Mouse (Mus musculus): ENCODE results near the gene Gpr37l1. TPM values are rescaled to one million over a fixed set of nuclear protein-coding genes. Genes with fewer than 3 reads are reported as not detected.

Gpr37l1 gene
- polyA plus RNA-seq, 1 experiment from 2014 or later, result not detected

DNA sequence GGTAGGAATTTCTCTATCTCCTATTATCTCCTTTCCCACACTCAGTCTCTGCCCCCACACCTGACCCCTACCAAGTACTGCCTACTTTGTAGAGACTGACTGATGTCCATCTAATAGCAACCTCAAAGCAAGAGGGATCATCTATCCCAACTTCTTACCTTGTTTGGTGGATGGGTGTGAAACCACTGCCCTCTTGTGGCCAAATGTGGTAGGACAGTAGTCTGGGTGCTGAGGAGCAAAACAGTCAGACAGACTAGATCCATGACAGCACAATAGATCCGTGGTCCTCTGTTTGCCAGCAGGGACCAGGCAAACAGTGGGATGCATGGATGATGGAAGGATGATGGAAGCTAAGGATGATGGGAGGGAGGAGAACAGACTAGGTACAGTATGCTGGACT is 31.0 kb downstream of the Gpr37l1 start:
- no peak overlapping the region for H3K27ac ChIP-seq (ENCODE audit: low read depth)
- DNase-seq (peak; percentile 88), ATAC-seq (no peak)
- 3% methylated on average over 1 of the region's 1 CpGs for WGBS (ENCODE audit: insufficient replicate concordance)
- 0 out of 2 replicates have a peak, but pooled peaks cover 4% of the 10 kb centered on the region for H3K36me3 ChIP-seq (replicated peaks; ENCODE audit: insufficient read depth, low read length)
- H3K9ac ChIP-seq (replicated peaks), result no peak overlapping the region
- H3K4me2 ChIP-seq (ENCODE audit: low read depth, low read length), result no peak overlapping the region
- no peaks in the 10 kb centered on the region for H3K27me3 ChIP-seq (ENCODE audit: insufficient read depth, low read length)
- H3K4me1 ChIP-seq (ENCODE audit: insufficient read depth), result peaks cover 26% of the 10 kb centered on the region
- H3K9me3 ChIP-seq (ENCODE audit: low read length), result no peaks in the 10 kb centered on the region
- no peak overlapping the region for H3K4me3 ChIP-seq (ENCODE audit: low read depth, low read length)
- peak; percentile 99 for TF ChIP-seq CTCF (IDR thresholded peaks at IDR 0.05; ENCODE audit: low read depth)
- TF ChIP-seq EP300 (IDR thresholded peaks at IDR 0.05; ENCODE audit: low read depth), result no peak

DNA sequence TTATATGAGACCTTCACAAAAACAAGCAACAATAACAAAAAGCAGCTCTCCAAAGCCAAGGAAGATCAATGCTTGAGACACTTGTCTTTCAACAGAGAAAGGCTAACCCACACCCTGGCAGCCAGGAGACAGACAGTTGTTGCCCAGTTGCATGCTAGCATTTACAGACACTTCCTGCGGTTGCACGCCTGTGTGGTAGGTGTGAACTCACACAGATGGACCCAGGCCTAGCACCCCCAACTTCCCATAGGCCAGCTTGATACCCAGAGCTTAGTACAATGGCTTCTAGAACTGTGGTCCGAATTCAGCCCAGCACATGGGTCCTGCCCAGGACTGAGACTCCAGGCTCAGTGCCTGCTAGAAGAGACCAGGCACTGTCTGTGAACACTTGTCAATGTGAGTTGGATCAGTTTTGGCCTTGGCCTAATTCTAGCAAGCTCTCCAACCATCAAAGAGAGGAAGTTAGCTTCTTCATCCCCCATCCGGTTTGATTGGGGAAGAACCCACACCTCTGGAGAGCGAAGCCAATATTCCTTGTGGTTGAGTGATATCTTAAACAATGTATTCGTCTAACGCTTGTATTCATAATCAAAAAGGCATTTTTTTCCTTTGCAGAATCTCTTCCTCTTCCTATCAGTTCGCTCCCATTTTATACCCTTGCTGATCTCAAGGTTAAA is 32.2 kb downstream of the Gpr37l1 start:
- Histone ChIP-seq H3K36me3 (replicated peaks; ENCODE audit: insufficient read depth, low read length) (0 out of 2 replicates have a peak, but pooled peaks cover 4% of the 10 kb centered on the region), H3K4me3 (ENCODE audit: low read depth, low read length) (no peak overlapping the region), H3K27ac (ENCODE audit: low read depth) (no peak overlapping the region), H3K9me3 (ENCODE audit: low read length) (no peaks in the 10 kb centered on the region), H3K27me3 (ENCODE audit: insufficient read depth, low read length) (no peaks in the 10 kb centered on the region), H3K4me1 (ENCODE audit: insufficient read depth) (peaks cover 35% of the 10 kb centered on the region), H3K4me2 (ENCODE audit: low read depth, low read length) (peak overlapping the region; percentile 63; the same call in 1 of the 2 replicates), H3K9ac (replicated peaks) (no peak overlapping the region)
- DNase-seq, result no peak
- ATAC-seq, result no peak
- 54% methylated on average over 8 of the region's 8 CpGs for WGBS (ENCODE audit: insufficient replicate concordance)
- no peak for TF ChIP-seq CTCF (IDR thresholded peaks at IDR 0.05; ENCODE audit: low read depth)
- TF ChIP-seq EP300 (IDR thresholded peaks at IDR 0.05; ENCODE audit: low read depth), result no peak

DNA sequence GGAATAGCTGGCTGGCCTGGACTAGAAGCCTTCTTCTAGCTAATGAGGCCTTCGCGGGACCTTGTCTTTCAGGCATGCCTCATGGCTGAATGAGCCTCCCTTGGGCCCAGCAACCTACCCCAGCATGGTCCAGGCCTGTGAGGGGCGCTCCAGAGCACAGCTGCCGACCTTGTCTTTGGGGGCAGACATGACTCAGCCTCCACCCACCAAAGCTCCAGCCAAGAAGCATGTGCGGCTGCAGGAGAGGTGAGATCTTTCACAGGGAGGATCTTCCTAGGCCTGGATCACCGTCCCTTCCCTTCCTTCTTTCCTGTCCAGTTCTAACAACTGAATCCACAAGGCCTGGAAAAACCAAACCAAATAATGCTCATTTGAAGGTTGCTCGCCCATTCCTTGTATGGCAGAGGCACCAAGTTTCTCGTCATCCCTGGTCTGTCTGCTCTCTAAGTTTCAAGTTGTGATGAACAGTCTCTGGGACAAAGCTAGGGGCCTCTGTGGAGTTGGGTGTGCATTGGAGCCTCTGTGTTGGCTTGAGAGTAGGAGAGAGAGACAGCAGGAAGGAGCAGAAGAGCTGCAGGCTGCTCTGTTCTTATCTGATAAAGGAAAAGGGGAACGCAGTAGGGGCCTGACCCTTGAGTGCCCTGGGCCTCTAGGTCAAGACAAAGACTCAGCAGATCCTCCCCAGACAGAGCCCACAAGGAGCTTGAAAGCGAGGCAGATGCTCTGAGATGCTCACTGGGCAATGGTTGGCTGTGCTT is 33.6 kb downstream of the Gpr37l1 start:
- Histone ChIP-seq H3K4me1 (ENCODE audit: insufficient read depth) (peaks cover 39% of the 10 kb centered on the region), H3K36me3 (replicated peaks; ENCODE audit: insufficient read depth, low read length) (0 out of 2 replicates have a peak, but pooled peaks cover 3% of the 10 kb centered on the region), H3K9ac (replicated peaks) (peak overlapping the region; percentile 45), H3K27ac (ENCODE audit: low read depth) (peak overlapping the region; percentile 86), H3K4me2 (ENCODE audit: low read depth, low read length) (peak overlapping the region; percentile 63), H3K27me3 (ENCODE audit: insufficient read depth, low read length) (no peaks in the 10 kb centered on the region), H3K9me3 (ENCODE audit: low read length) (no peaks in the 10 kb centered on the region), H3K4me3 (ENCODE audit: low read depth, low read length) (peak overlapping the region; percentile 39)
- no peak for DNase-seq
- TF ChIP-seq EP300 (IDR thresholded peaks at IDR 0.05; ENCODE audit: low read depth) (no peak), CTCF (IDR thresholded peaks at IDR 0.05; ENCODE audit: low read depth) (peak; percentile 39)
- WGBS (ENCODE audit: insufficient replicate concordance), result 33% methylated on average over 10 of the region's 10 CpGs
- 0 out of 2 replicates have a peak, but pooled peaks have one; percentile 14 for ATAC-seq

DNA sequence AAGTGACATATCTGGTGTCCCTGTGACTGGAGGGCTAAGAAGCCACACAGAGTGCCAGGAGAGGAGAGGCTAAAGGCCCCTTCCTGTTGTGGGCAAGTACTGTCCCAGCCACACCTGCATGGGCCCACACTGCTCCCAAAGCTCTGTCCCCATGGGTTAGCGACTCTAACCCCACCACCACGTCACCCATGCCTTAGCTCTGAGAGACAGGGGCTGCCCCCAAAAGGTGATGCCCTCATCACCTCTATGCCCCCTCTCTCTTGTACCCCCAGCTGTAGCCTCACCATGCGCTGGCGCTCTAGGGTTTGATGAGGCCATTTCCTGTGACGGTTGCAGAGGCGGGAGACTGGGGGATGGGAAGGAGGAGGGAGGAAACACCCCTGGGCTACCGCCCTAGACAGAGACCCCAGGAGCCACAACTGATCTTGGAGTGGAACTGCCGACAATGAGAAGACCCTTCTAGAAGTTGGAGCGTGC is 34.5 kb downstream of the Gpr37l1 start:
- H3K4me2 ChIP-seq (ENCODE audit: low read depth, low read length), result peak overlapping the region; percentile 63
- TF ChIP-seq CTCF (IDR thresholded peaks at IDR 0.05; ENCODE audit: low read depth), result no peak
- TF ChIP-seq EP300 (IDR thresholded peaks at IDR 0.05; ENCODE audit: low read depth), result no peak
- no peaks in the 10 kb centered on the region for H3K9me3 ChIP-seq (ENCODE audit: low read length)
- 0 out of 2 replicates have a peak, but pooled peaks cover 3% of the 10 kb centered on the region for H3K36me3 ChIP-seq (replicated peaks; ENCODE audit: insufficient read depth, low read length)
- DNase-seq (peak; percentile 49), ATAC-seq (peak; percentile 46)
- 35% methylated on average over 9 of the region's 9 CpGs for WGBS (ENCODE audit: insufficient replicate concordance)
- H3K4me3 ChIP-seq (ENCODE audit: low read depth, low read length), result peak overlapping the region; percentile 39
- peak overlapping the region; percentile 45 for H3K9ac ChIP-seq (replicated peaks)
- H3K4me1 ChIP-seq (ENCODE audit: insufficient read depth), result peaks cover 39% of the 10 kb centered on the region
- H3K27ac ChIP-seq (ENCODE audit: low read depth), result peak overlapping the region; percentile 86
- H3K27me3 ChIP-seq (ENCODE audit: insufficient read depth, low read length), result no peaks in the 10 kb centered on the region

DNA sequence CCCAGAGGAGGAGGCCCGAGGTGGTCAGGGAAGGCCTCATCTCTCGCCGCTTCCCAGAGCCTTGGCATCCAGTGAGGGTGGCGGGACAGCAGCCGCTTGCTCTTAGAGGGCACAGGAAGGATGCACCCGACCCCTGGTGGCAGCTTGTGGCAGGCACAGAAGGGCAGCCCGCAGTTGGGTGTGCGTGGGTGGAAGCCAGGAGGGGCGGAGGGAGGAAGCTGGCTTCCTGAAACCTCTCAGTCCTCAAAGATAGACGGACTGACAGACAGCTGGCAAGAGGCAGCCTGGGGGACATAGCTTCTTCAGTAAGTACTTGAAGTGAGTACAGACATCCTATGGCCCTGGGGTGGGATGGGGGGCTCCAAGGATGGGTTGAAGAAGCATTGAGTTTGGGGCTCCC is 35.0 kb downstream of the Gpr37l1 start, which contains the start of gene Ptpn7:
Gene Ptpn7, plus strand, starts transcription at position 228 of the 400 bp plus-strand sequence.
- TF ChIP-seq CTCF (IDR thresholded peaks at IDR 0.05; ENCODE audit: low read depth), result peak; percentile 93
- TF ChIP-seq EP300 (IDR thresholded peaks at IDR 0.05; ENCODE audit: low read depth), result no peak
- DNase-seq, result peak; percentile 87
- Histone ChIP-seq H3K4me2 (ENCODE audit: low read depth, low read length) (peak within 1 kb of the TSS; percentile 63), H3K4me3 (ENCODE audit: low read depth, low read length) (peak within 1 kb of the TSS; percentile 39), H3K9me3 (ENCODE audit: low read length) (no peaks in the 10 kb centered on the region), H3K27ac (ENCODE audit: low read depth) (peak within 1 kb of the TSS; percentile 86), H3K9ac (replicated peaks) (peak within 1 kb of the TSS; percentile 48), H3K4me1 (ENCODE audit: insufficient read depth) (peaks cover 39% of the 10 kb centered on the region), H3K36me3 (replicated peaks; ENCODE audit: insufficient read depth, low read length) (0 out of 2 replicates have a peak, but pooled peaks cover 2% of the 10 kb centered on the region), H3K27me3 (ENCODE audit: insufficient read depth, low read length) (no peaks in the 10 kb centered on the region)
- ATAC-seq, result peak; percentile 80
- WGBS (ENCODE audit: insufficient replicate concordance), result 12% methylated on average over 10 of the region's 10 CpGs

DNA sequence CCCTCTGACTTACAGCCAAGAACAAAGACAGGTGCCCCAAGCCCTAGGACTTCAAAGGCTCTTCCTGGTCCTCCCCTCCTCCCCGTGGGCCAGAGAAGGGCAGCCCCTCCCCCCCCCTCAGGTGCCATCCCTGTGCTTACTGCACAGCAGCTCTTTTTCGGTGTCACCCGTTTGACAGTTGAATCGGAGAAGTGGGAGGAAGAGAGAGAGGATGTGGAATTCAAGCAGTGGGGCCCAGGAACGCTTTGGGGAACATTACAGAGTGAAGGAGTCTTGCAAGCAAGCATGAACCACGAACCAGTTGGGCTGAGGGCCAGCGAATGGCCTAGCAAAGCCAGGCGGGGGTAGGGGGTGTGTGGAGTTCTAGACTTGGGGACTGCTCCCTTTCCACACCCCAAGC is 35.9 kb downstream of the Gpr37l1 start:
- Histone ChIP-seq H3K9me3 (ENCODE audit: low read length) (no peaks in the 10 kb centered on the region), H3K27ac (ENCODE audit: low read depth) (peak overlapping the region; percentile 86), H3K4me3 (ENCODE audit: low read depth, low read length) (peak overlapping the region; percentile 22), H3K27me3 (ENCODE audit: insufficient read depth, low read length) (no peaks in the 10 kb centered on the region), H3K4me2 (ENCODE audit: low read depth, low read length) (peak overlapping the region; percentile 63), H3K36me3 (replicated peaks; ENCODE audit: insufficient read depth, low read length) (no peaks in the 10 kb centered on the region), H3K4me1 (ENCODE audit: insufficient read depth) (peaks cover 39% of the 10 kb centered on the region), H3K9ac (replicated peaks) (peak overlapping the region; percentile 48)
- ATAC-seq (no peak), DNase-seq (no peak)
- 19% methylated on average over 8 of the region's 8 CpGs for WGBS (ENCODE audit: insufficient replicate concordance)
- TF ChIP-seq CTCF (IDR thresholded peaks at IDR 0.05; ENCODE audit: low read depth) (no peak), EP300 (IDR thresholded peaks at IDR 0.05; ENCODE audit: low read depth) (no peak)

Data from liver, postnatal 0 days (tissue).